Mouse (Mus musculus) lung, adult 18-20 months (tissue): ENCODE measurements around the gene Gm10147.
"Not testable (repeated sequence)": the region's sequence is repeated elsewhere in the genome, so short reads cannot be mapped to it uniquely, and the experiment has no call there.

Experiments
- DNase-seq, 2 experiments: peaks; one replicate each; pipeline ENCODE4 v3.0.0; 2022; ENCODE audit warnings: mixed read lengths in 2 of 2

Gm10147 gene

GRCm38 (mm10) chrX:28607742-28608141, at the start of gene Gm10147:
Gene Gm10147 (minus strand): TSS chrX:28607842.
- not testable (repeated sequence) for DNase-seq
